Mouse (Mus musculus) heart, embryonic 10.5 days (tissue): ENCODE measurements at regions not wholly inside any gene's neighbourhood (a gene's known extent, or its start where the extent isn't known, plus 50 kb on each side); places are given as distances from the start of the nearest gene placed in this dataset.

Source experiments
- DNase-seq: peaks from one replicate; pipeline ENCODE4 v3.0.0-alpha.2; 2017; ENCODE audit warnings: low spot score
- H3K27ac ChIP-seq: fragments of 300-500 bp; sonication (generic); 2 replicates; pipeline ENCODE4 v1.5.1; 2016; ENCODE audit warnings: mild to moderate bottlenecking
- H3K27me3 ChIP-seq: fragments of 300-500 bp; sonication (generic); 2 replicates; pipeline ENCODE4 v1.6.1; 2016; ENCODE audit warnings: mild to moderate bottlenecking; ENCODE audit not compliant: poor library complexity, insufficient read depth, severe bottlenecking
- H3K36me3 ChIP-seq: fragments of 300-500 bp; sonication (generic); 2 replicates; pipeline ENCODE4 v1.6.1; 2016; ENCODE audit warnings: mild to moderate bottlenecking, moderate library complexity
- H3K4me1 ChIP-seq: fragments of 300-500 bp; sonication (generic); 2 replicates; pipeline ENCODE4 v1.6.1; 2016; ENCODE audit warnings: mild to moderate bottlenecking
- H3K4me3 ChIP-seq: fragments of 300-500 bp; sonication (generic); 2 replicates; pipeline ENCODE4 v1.5.1; 2016; ENCODE audit warnings: mild to moderate bottlenecking, moderate library complexity
- H3K9me3 ChIP-seq: fragments of 300-500 bp; sonication (generic); 2 replicates; pipeline ENCODE4 v1.6.1; 2016; ENCODE audit warnings: mild to moderate bottlenecking, moderate library complexity
- WGBS: fragments of 180-500 bp; shearing (Covaris S2); methylation state at CpG from one replicate; pipeline ENCODE4 v1.1.7; 2016; 5-methylcytosine and 5-hydroxymethylcytosine counted together

- WGBS = 72% methylated on average over 10 of the region's 10 CpGs
- no peak for DNase-seq
- H3K9me3 ChIP-seq = no peaks in the 10 kb centered on the region
- H3K36me3 ChIP-seq = no peaks in the 10 kb centered on the region
- no peak overlapping the region for H3K27ac ChIP-seq
- H3K4me1 ChIP-seq = 0 out of 2 replicates have a peak, but pooled peaks cover 2% of the 10 kb centered on the region
- H3K27me3 ChIP-seq = no peaks in the 10 kb centered on the region; the same call in 1 of the 2 replicates
- no peak overlapping the region for H3K4me3 ChIP-seq
Measured at GRCm38 (mm10) chr17:9725704-9726469, 56.4 kb upstream of the Pabpc6 start.

GRCm38 (mm10) chr17:9723484-9723883, 54.0 kb upstream of the Pabpc6 start:
- Histone ChIP-seq H3K4me3 (no peak overlapping the region), H3K9me3 (no peaks in the 10 kb centered on the region), H3K27ac (no peak overlapping the region), H3K4me1 (0 out of 2 replicates have a peak, but pooled peaks cover 2% of the 10 kb centered on the region), H3K36me3 (no peaks in the 10 kb centered on the region), H3K27me3 (no peaks in the 10 kb centered on the region; the same call in 1 of the 2 replicates)
- WGBS = 57% methylated on average over 4 of the region's 4 CpGs
- no peak for DNase-seq

GRCm38 (mm10) chr17:9722709-9723108, 53.2 kb upstream of the Pabpc6 start:
- Histone ChIP-seq H3K27ac (no peak overlapping the region), H3K36me3 (no peaks in the 10 kb centered on the region), H3K9me3 (no peaks in the 10 kb centered on the region), H3K4me1 (0 out of 2 replicates have a peak, but pooled peaks cover 2% of the 10 kb centered on the region), H3K4me3 (no peak overlapping the region), H3K27me3 (no peaks in the 10 kb centered on the region; the same call in 1 of the 2 replicates)
- no peak for DNase-seq
- WGBS = 15% methylated on average over 4 of the region's 4 CpGs
